Mouse (Mus musculus) CH12.LX (cell line): ENCODE results near the gene Trpm3. TPM values are rescaled to one million over a fixed set of nuclear protein-coding genes. Genes with fewer than 3 reads are reported as not detected.
A peak's percentile ranks its signal among the peaks of the same experiment; 100 is the strongest.

Experiments used
- DNase-seq: peaks from one replicate; pipeline ENCODE4 v3.0.0-alpha.2; 2013; ENCODE audit errors: extremely low read depth
- H3K27ac ChIP-seq: 2 replicates; pipeline ENCODE4 v1.5.1; 2012; ENCODE audit warnings: low read depth, mild to moderate bottlenecking, control low read depth, moderate library complexity; ENCODE audit not compliant: insufficient read depth
- H3K27me3 ChIP-seq: replicated peaks from 2 replicates; pipeline ENCODE3; 2012; ENCODE audit warnings: inconsistent platforms
- H3K36me3 ChIP-seq, 2 experiments: replicated peaks in 1 of 2; 2 replicates each; pipeline versions ENCODE3 to v1.6.1; 2012; ENCODE audit warnings: inconsistent platforms in 1 of 2, low read length in 1 of 2, mild to moderate bottlenecking in 1 of 2, mixed read lengths in 1 of 2, moderate library complexity in 1 of 2; ENCODE audit not compliant: control insufficient read depth in 1 of 2, insufficient read depth in 1 of 2
- H3K4me1 ChIP-seq, 2 experiments: 2 replicates each; pipeline ENCODE4 v1.6.1; 2012; ENCODE audit warnings: inconsistent platforms in 1 of 2, moderate library complexity in 1 of 2; ENCODE audit not compliant: insufficient read depth in 2 of 2, control insufficient read depth in 1 of 2
- H3K4me2 ChIP-seq: 2 replicates; pipeline ENCODE4 v1.6.1; 2012; ENCODE audit warnings: low read depth, mild to moderate bottlenecking, control low read depth; ENCODE audit not compliant: poor library complexity, insufficient read depth, severe bottlenecking
- H3K4me3 ChIP-seq, 3 experiments: fragments of 150-350 bp in 1 of 3; sonication (generic) in 1 of 3; replicated peaks in 1 of 3; 2 replicates each; pipeline versions ENCODE3 to v1.5.1; 2011 to 2012; ENCODE audit warnings: low read depth in 2 of 3, low read length in 2 of 3, mild to moderate bottlenecking in 2 of 3, moderate library complexity in 2 of 3, control low read depth in 1 of 3, improper control_type of control experiment in 1 of 3, inconsistent platforms in 1 of 3, mixed read lengths in 1 of 3; ENCODE audit not compliant: poor library complexity in 1 of 3
- H3K79me2 ChIP-seq: replicated peaks from 2 replicates; pipeline ENCODE4 v1.6.1; 2012; ENCODE audit warnings: mild to moderate bottlenecking, moderate library complexity; ENCODE audit not compliant: control insufficient read depth, poor library complexity, insufficient read depth, severe bottlenecking; ENCODE audit errors: extremely low read depth
- H3K9ac ChIP-seq: 2 replicates; pipeline ENCODE4 v1.6.1; 2012; ENCODE audit warnings: low read depth, mild to moderate bottlenecking, control low read depth, moderate library complexity; ENCODE audit not compliant: insufficient read depth
- H3K9me3 ChIP-seq: replicated peaks from 2 replicates; pipeline ENCODE3; 2012; ENCODE audit warnings: low read length, inconsistent platforms, mixed read lengths
- CTCF ChIP-seq, 2 experiments: IDR thresholded peaks in 1 of 2; conservative IDR thresholded peaks in 1 of 2; 2 replicates each; pipeline ENCODE4 v1.5.1; 2011 to 2012; ENCODE audit warnings: low read depth in 2 of 2, low read length in 2 of 2, improper control_type of control experiment in 1 of 2, inconsistent platforms in 1 of 2, mild to moderate bottlenecking in 1 of 2, moderate library complexity in 1 of 2
- GABPA ChIP-seq: IDR thresholded peaks from 2 replicates; pipeline ENCODE4 v1.6.1; 2012; ENCODE audit warnings: low read depth, low read length, improper control_type of control experiment, inconsistent platforms; ENCODE audit not compliant: insufficient replicate concordance
- JUND ChIP-seq: conservative IDR thresholded peaks from 2 replicates; pipeline ENCODE4 v1.6.1; 2011; ENCODE audit warnings: low read depth, low read length, improper control_type of control experiment
- MAX ChIP-seq: IDR thresholded peaks from 2 replicates; pipeline ENCODE4 v1.6.1; 2011; ENCODE audit warnings: low read length, improper control_type of control experiment
- MEF2A ChIP-seq: IDR thresholded peaks from 2 replicates; pipeline ENCODE4 v1.6.1; 2014; ENCODE audit warnings: low read depth, mild to moderate bottlenecking, inconsistent platforms, low read length, improper control_type of control experiment, borderline replicate concordance
- MYC ChIP-seq: IDR thresholded peaks from 2 replicates; pipeline ENCODE4 v1.6.1; 2011; ENCODE audit warnings: low read depth, mild to moderate bottlenecking, improper control_type of control experiment, low read length
- NELFE ChIP-seq: IDR thresholded peaks from 2 replicates; pipeline ENCODE4 v1.6.1; 2011; ENCODE audit warnings: low read depth, low read length, improper control_type of control experiment
- POLR2AphosphoS2 ChIP-seq: IDR thresholded peaks from 2 replicates; pipeline ENCODE4 v1.6.1; 2011; ENCODE audit warnings: low read depth, low read length, improper control_type of control experiment
- USF2 ChIP-seq: conservative IDR thresholded peaks from 2 replicates; pipeline ENCODE4 v1.6.1; 2011; ENCODE audit warnings: low read depth, low read length, improper control_type of control experiment
- ZKSCAN1 ChIP-seq: IDR thresholded peaks from 2 replicates; pipeline ENCODE4 v1.6.1; 2012; ENCODE audit warnings: low read depth, inconsistent platforms, low read length, improper control_type of control experiment, borderline replicate concordance
- ZNF384 ChIP-seq: IDR thresholded peaks from 2 replicates; pipeline ENCODE4 v1.6.1; 2012; ENCODE audit warnings: low read depth, low read length, improper control_type of control experiment, inconsistent platforms
- dilution Hi-C: fragments of 300-500 bp; cut with MboI; formaldehyde crosslinking; loops from 2 replicates; pipeline ENCODE4 v1.14.3; 2020; ENCODE audit warnings: low sequenced_read_pairs; ENCODE audit not compliant: extremely low pct_unique_long_range_greater_than_20kb, extremely low pct_ligation_motif_present
- in situ Hi-C: fragments of 300-500 bp; cut with MboI; formaldehyde crosslinking; loops from 3 replicates; pipeline ENCODE4 v1.14.3; 2019; ENCODE audit warnings: low sequenced_read_pairs, low pct_ligation_motif_present, low pct_unique_long_range_greater_than_20kb, mixed read lengths
- polyA plus RNA-seq: library from polyadenylated mRNA; unstranded; fragments of >175 nt; gene quantifications from 2 replicates; pipeline ENCODE4 v1.2.1, GENCODE M21; 2012; ENCODE audit warnings: low read depth; ENCODE audit not compliant: insufficient read length
- total RNA-seq, 2 experiments: library from RNA; depleted of rRNA; stranded (reverse); fragments of 300-350 nt in 1 of 2; fragments of >200 nt in 1 of 2; gene quantifications; 2 replicates each; pipeline ENCODE4 v1.2.3; 2012 to 2014

Trpm3 gene
- total and polyA plus RNA-seq, 3 experiments: 0.01 TPM; not detected in 2

DNA sequence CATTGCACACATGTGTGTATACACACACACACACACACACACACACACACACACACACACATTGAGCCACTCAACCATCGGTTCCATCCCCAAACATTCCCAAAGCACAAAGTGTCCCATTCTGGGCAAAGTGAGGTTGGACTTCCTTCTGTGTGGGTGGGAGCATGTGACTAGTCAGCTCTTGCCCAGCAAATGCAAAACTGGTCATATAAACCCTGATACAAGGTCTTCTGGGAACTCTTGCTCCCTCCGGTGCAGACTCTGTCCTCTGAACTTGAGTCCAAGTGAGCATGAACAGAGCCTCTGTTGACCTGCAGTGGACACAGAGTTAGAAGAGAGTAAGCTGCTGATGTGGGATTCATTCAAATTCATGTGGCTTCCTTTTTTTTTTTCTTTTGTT is 899.5 kb downstream of the Trpm3 start:
- dilution Hi-C loops: no loop called here

DNA sequence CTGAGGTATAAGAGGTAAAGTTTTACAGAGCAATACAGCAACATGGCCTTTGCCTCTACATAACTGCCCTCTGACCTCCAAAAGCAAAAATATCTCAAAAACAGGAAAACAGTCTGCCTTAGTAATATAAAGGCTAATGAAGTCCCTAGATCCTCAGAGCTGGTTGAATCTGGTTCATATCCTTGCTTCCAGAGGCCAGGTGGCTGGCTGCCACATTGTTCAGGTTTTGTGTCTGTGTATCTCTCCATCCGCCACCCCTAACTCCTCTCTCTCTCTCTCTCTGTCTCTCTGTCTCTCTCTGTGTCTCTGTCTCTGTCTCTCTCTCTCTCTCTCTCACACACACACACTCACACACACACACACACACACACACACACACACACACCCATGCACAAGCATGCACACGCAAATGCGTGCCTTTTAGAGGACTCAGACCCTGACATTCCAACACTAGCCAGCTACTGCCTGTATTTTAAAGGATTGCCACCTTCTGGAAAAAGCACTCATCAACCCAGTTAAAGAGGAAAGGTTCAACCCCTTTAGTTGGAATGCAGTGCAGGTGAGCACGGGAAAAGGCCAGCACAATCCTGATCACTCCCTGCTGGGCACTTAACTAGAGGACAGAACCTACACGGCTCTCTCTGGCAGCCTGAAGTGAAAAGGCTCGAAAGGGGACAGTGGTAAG is 902.8 kb downstream of the Trpm3 start:
- Histone ChIP-seq H3K4me2 (no peak overlapping the region), H3K4me3 (no peak overlapping the region), H3K27ac (no peak overlapping the region), H3K27me3 (no peaks in the 10 kb centered on the region), H3K4me1 (peaks cover 5 to 6% of the 10 kb centered on the region in 2 experiments), H3K9ac (no peak overlapping the region), H3K36me3 (no peaks in the 10 kb centered on the region), H3K79me2 (no peaks in the 10 kb centered on the region), H3K9me3 (no peaks in the 10 kb centered on the region)
- no peak for DNase-seq
- in situ Hi-C loops (no loop called here), dilution Hi-C loops (no loop called here)
- no peak for TF ChIP-seq GABPA
- no peak for TF ChIP-seq CTCF (conservative IDR thresholded peaks at IDR 0.05 in 1 of 2, IDR thresholded peaks at IDR 0.05 in 1 of 2; ENCODE audit: low read depth in 2 of 2, low read length in 2 of 2)

More for the DNA sequence above, 899.5 kb downstream of the Trpm3 start:
- no peaks in the 10 kb centered on the region for H3K79me2 ChIP-seq
- H3K4me2 ChIP-seq: no peak overlapping the region
- H3K4me1 ChIP-seq: peaks cover 5 to 6% of the 10 kb centered on the region in 2 experiments
- no peak overlapping the region for H3K9ac ChIP-seq
- H3K4me3 ChIP-seq: no peak overlapping the region
- no peak for TF ChIP-seq MYC
- TF ChIP-seq MAX: no peak
- TF ChIP-seq JUND: no peak
- TF ChIP-seq NELFE: no peak
- TF ChIP-seq POLR2AphosphoS2: no peak
- no peak for TF ChIP-seq USF2
- no peak for TF ChIP-seq GABPA
- TF ChIP-seq CTCF (conservative IDR thresholded peaks at IDR 0.05 in 1 of 2, IDR thresholded peaks at IDR 0.05 in 1 of 2; ENCODE audit: low read depth in 2 of 2, low read length in 2 of 2): no peak
- in situ Hi-C loops: no loop called here
- no peak overlapping the region for H3K27ac ChIP-seq
- H3K9me3 ChIP-seq: no peaks in the 10 kb centered on the region
- H3K27me3 ChIP-seq: no peaks in the 10 kb centered on the region
- DNase-seq: no peak
- H3K36me3 ChIP-seq: no peaks in the 10 kb centered on the region

DNA sequence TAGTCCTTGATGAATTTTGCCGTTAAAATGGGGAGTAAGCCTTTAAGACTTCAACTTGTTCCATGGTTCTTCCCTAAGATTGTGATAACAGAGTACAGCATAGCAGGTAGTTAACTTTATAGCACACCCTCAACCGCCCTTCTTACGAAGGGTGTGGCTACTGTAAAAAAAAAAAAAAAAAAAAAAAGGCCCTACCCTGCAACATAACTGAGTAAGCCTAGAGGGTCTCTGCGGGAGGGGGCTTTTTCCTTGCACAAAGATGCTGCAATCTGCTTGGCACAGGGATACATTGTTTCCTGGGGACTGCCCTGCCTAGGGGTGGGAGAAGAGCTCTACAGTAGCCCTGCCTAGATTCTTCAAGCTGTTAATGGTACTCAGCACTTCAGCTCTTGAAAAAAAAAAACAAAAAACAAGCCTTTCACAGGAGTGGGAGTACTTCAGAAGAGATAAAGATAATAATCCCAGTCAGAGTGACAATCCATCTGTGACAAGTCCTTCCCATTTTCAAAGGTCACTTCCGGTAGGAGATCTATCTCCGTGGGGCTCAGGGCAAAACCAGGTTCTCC is 903.4 kb downstream of the Trpm3 start:
- no peak overlapping the region for H3K9ac ChIP-seq
- H3K27me3 ChIP-seq: no peaks in the 10 kb centered on the region
- no peak overlapping the region for H3K4me3 ChIP-seq
- TF ChIP-seq MEF2A: no peak
- 0 out of 2 replicates have a peak, but pooled peaks have one; percentile 24 for TF ChIP-seq ZNF384
- no peak for TF ChIP-seq JUND
- TF ChIP-seq ZKSCAN1: no peak
- H3K79me2 ChIP-seq: no peaks in the 10 kb centered on the region
- dilution Hi-C loops (no loop called here), in situ Hi-C loops (no loop called here)
- H3K9me3 ChIP-seq: no peaks in the 10 kb centered on the region
- no peak overlapping the region for H3K4me2 ChIP-seq
- H3K36me3 ChIP-seq: no peaks in the 10 kb centered on the region
- H3K4me1 ChIP-seq: peaks cover 0 to 5% of the 10 kb centered on the region in 2 experiments; a peak in 2 of 4 replicates
- no peak overlapping the region for H3K27ac ChIP-seq
- DNase-seq: no peak
